Mouse (Mus musculus) olfactory bulb, adult 2 months (tissue): ENCODE measurements at regions not wholly inside any gene's neighbourhood (a gene's known extent, or its start where the extent isn't known, plus 50 kb on each side); places are given as distances from the start of the nearest gene placed in this dataset.
A peak's percentile ranks its signal among the peaks of the same experiment; 100 is the strongest.

Experiments
- H3K27ac ChIP-seq: fragments of 200-500 bp; 2 replicates; pipeline ENCODE4 v1.5.1; 2012; ENCODE audit warnings: low read depth, low read length; ENCODE audit not compliant: insufficient read depth
- H3K4me1 ChIP-seq: fragments of 200-500 bp; 2 replicates; pipeline ENCODE4 v1.6.1; 2012; ENCODE audit warnings: low read length; ENCODE audit not compliant: control insufficient read depth, insufficient read depth
- H3K4me3 ChIP-seq: fragments of 200-500 bp; 2 replicates; pipeline ENCODE4 v1.5.1; 2012; ENCODE audit warnings: mild to moderate bottlenecking, low read depth, low read length, moderate library complexity; ENCODE audit not compliant: insufficient read depth
- CTCF ChIP-seq: fragments of 200-500 bp; IDR thresholded peaks from 2 replicates; pipeline ENCODE4 v1.5.1; 2012; ENCODE audit warnings: low read depth, mild to moderate bottlenecking, low read length, moderate library complexity; ENCODE audit not compliant: insufficient read depth
- POLR2A ChIP-seq: fragments of 200-500 bp; IDR thresholded peaks from 2 replicates; pipeline ENCODE4 v1.6.1; 2012; ENCODE audit warnings: mild to moderate bottlenecking, low read depth, low read length, moderate library complexity; ENCODE audit not compliant: insufficient read depth
- WGBS: fragments of 180-500 bp; shearing (Covaris S2); methylation state at CpG from one replicate; pipeline ENCODE4 v1.1.7; 2018; 5-methylcytosine and 5-hydroxymethylcytosine counted together

DNA sequence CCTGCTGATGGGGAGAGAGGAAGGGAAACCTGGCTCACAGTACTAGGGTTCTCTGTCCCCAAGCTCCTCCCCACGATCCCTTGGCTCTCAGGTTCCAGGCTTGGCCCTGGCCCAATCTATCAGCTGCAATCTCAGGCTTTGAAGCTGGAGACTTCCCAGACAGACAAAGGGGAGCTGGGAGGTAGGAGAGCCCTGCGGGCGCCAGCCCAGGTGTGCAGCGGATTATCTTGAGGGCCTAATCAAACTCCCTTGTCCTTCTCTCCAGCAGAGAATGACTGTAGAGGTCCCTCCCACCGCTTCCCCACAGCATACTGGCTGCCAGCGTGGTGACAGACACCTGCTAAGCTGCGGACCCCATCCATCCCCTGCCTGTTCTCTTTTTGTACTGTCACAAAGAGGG, 121.1 kb upstream of the Unc5b start:
- Histone ChIP-seq H3K4me3 (no peak overlapping the region), H3K4me1 (peaks cover under 1% of the 10 kb centered on the region; the same call in 1 of the 2 replicates), H3K27ac (no peak overlapping the region)
- WGBS = 32% methylated on average over 7 of the region's 7 CpGs
- TF ChIP-seq POLR2A (no peak), CTCF (no peak)

DNA sequence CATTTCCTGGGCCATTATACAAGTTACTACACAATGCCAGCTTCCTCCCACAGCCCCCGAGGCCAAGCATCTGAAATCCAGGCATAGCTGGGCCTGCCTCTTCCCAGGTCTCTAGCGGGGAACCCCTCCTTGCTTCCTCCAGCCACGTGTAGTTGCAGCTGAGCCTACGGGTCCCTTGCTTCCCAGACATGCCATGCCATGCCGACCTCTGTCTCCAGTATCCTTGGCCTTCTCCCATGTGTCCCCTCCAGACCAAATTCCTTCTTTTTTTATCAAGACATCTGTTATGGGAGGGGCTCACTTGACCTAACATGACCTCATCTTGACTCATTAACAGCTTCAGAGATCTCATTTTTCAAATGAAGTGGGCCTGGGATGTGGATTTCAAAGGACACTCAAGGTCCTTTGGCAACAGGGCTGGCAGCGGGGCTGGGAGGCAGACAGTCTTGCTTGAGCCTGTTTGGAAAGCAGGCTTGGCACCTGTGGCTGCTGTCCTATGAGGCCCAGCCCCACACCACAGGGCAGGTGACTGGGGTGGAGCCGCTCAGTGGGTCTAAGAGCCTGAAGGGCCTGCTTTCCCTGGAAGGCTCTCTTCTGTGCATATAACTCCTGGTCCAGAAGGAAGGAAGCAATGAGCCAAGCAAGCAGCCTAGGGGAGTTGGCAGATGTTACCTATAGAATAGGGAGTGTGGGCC, 117.7 kb upstream of the Unc5b start:
- TF ChIP-seq POLR2A (no peak), CTCF (no peak)

DNA sequence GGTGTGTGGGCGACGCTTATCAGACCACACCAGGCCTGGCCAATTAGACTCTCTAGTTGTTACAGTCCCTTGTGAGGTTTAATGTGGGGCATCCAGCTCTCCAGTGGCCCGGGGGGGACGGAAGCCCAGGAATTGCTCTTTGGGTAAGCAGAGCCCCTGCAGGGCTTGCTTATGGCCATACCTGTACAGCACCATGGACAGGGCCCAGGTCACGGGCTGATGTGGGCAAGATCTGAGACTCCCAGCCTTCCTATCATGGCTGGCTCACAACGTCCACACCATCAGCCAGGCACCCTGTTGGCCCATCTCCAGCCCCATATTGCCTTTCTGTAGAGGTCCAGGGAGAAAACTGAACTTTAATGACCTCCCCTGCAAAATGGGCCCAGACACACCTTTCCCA, 111.7 kb upstream of the Unc5b start:
- WGBS = 95% methylated on average over 6 of the region's 6 CpGs
- TF ChIP-seq POLR2A (no peak), CTCF (no peak)

More for the DNA sequence above, 117.7 kb upstream of the Unc5b start:
- Histone ChIP-seq H3K4me3 (no peak overlapping the region), H3K4me1 (no peaks in the 10 kb centered on the region; the same call in 1 of the 2 replicates), H3K27ac (no peak overlapping the region)
- 73% methylated on average over 7 of the region's 7 CpGs for WGBS

DNA sequence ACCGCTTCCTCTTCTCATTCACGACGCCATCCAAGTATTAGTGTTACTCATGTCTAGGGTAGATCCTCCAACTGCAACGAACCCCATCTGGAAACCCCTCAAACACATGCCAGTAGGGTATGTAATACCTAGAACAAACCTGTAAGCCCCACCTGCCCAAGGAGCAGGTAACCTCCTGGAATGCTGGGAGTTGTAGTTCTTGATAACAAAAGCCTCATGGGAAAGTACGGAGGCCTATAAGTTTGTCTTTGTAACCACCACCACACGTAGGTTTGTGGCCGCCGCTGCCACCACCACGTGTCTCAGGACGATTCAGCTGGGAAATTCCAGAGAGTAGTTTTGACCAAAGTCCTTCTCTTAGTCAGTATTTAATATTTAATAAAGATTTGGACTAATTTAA, 107.4 kb upstream of the Unc5b start:
- Histone ChIP-seq H3K4me1 (peaks cover 31% of the 10 kb centered on the region), H3K27ac (no peak overlapping the region), H3K4me3 (no peak overlapping the region)
- TF ChIP-seq CTCF (no peak), POLR2A (no peak)
- 93% methylated on average over 10 of the region's 10 CpGs for WGBS

More for the DNA sequence above, 111.7 kb upstream of the Unc5b start:
- Histone ChIP-seq H3K4me1 (no peaks in the 10 kb centered on the region), H3K4me3 (no peak overlapping the region), H3K27ac (no peak overlapping the region)

DNA sequence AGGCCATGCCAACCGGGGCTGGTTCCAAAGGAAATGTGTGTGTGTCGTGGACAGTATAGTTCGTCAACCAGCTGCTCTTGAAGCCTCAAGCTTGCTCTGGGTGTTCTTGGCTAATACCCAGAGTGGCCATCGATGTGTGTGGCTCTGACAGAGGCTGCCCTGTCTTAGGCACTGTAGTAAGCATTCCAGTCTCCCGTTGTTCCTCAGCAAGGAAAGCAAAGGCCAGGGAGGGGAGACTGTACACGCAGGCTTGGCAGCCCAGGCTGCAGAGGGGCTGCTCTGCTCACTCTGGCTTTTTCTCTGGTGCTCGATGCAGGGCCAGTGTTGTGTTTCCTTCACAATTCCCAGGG, 106.1 kb upstream of the Unc5b start:
- TF ChIP-seq CTCF = no peak
- H3K27ac ChIP-seq = no peak overlapping the region
- WGBS = 66% methylated on average over 7 of the region's 7 CpGs

DNA sequence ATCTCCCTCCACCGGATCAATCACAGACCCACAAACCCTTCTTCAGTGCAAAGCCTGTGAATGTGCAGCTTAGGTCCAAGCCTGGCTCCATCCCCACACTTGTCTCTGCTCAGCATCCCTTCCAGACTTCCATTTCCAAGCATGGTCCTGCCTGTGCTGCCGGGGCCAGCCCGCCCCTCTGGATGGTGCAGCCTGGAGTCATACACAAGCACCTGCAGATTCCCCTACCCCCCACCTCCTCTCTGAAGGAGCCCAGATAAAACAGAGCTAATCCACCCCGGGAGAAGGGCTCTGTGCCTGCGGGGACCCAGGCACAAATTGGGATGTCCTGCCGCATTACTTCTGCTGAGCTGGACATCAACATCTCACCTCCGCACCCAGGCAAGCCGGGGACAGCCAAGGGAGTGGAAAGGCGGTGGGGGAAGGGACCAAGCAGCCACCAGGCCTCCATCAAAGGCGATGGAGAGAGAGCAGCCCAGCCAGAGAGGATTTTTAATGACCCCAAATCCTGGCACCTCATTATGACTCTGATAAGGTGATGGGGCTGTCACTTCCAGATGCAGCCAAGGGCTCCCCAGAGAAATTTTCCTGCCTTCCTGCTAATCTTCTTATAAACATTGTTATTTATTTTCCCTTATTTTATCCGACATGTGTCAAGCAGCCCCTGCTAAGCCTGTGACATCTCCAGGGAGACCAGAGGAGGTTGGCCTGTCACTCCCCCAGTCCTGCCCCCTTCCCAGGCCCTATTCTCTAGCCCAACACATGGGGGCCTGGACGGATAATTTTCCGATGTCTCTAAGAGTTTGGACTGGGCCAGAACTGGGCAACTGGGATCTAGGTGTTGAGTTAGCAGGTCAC, 105.5 kb upstream of the Unc5b start:
- H3K4me1 ChIP-seq = peaks cover 39% of the 10 kb centered on the region
- H3K27ac ChIP-seq = no peak overlapping the region
- WGBS = 56% methylated on average over 13 of the region's 13 CpGs
- H3K4me3 ChIP-seq = no peak overlapping the region
- TF ChIP-seq CTCF (no peak), POLR2A (no peak)

More for the DNA sequence above, 106.1 kb upstream of the Unc5b start:
- peaks cover 36% of the 10 kb centered on the region for H3K4me1 ChIP-seq
- no peak overlapping the region for H3K4me3 ChIP-seq

DNA sequence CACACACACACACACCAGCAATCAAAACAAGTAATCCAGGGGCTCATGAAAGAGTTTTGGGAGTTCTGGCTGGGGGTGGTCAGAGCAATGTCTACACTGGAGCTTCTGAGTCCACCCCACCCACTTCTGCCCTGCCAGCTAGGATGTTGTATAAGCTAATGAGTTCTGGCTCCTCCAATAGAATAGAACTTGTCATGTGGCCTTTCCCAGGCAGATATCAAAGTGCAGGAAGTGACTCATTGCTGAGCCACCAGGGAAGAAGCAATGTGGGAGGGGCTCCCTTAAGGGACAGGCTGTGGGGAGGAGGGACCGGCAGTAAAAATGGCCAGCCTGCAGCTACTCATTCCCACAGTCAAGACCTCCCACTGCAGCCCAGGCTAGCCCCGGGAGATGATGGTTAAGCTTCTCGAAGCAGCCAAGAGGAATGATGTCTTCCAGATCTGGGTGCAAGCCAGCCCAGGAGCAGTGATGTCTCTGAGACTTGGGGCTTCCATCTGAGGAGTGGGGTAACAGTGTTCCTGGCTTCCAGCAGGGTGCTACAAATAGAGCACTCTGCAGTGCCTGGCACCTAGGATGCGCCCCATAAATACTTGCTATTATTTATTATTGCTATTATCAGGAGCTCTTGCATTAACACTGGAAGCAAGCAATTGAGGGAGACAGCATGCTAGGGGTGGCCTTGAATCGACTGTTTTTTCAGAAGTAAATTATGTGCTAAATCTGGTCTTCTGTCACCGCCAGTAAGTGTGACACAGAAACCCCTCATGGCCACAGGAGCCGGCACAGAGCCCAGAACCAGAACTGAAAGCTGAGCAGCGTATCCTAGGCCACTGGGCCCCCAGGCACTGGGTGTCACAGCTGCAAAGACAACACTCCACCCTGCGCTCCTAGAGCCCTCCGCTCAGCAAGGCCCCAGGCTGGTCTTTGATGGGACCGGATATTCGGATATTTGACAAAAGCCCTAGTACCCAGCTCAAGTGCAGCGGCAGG, 103.2 kb upstream of the Unc5b start:
- 53% methylated on average over 13 of the region's 13 CpGs for WGBS
- Histone ChIP-seq H3K4me3 (no peak overlapping the region), H3K4me1 (peaks cover 46% of the 10 kb centered on the region), H3K27ac (peak overlapping the region; percentile 76; the same call in 1 of the 2 replicates)
- TF ChIP-seq POLR2A (no peak), CTCF (no peak)

DNA sequence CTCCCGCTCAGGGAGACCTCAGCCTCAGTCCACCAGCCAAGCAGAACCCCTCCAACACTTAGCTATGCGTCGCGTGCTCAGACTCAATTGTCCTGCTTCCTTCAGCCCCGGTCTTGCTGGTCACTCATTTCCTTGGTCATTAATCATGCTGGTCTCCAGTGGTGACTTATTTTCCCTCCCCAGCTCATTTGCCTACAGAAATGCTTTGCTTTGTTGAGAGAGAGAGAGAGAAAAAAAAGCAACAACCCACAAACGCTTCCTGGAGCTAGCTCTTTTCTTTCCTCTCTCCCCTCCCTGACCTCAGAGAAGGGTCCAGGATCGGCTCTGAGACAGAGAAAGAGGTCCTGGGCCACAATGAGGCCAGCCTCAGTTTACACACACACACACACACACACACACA, 102.5 kb upstream of the Unc5b start:
- H3K4me3 ChIP-seq = no peak overlapping the region
- no peak for TF ChIP-seq POLR2A
- no peak for TF ChIP-seq CTCF
- peaks cover 46% of the 10 kb centered on the region for H3K4me1 ChIP-seq
- peak overlapping the region; percentile 53; the same call in 1 of the 2 replicates for H3K27ac ChIP-seq
- WGBS = 47% methylated on average over 7 of the region's 7 CpGs

DNA sequence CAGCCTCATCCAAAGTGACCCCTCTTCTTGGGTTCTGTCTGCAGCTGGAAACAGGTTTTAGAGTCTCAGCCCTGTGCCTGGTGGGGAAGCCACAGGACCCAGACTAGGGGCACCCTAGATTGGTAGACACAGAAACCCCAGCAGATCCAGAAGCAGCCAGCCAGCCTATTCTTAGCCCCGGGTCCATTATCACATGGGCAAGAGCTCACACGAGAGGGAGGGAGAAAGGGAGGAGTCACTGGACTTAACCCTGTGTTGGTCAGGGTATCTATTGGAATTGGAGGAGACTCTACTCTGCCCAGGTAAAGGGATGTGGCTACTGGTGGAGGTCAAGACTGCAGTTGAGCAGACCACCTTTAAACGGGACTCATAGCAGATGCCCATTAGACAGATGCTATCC, 101.5 kb upstream of the Unc5b start:
- peaks cover 51% of the 10 kb centered on the region for H3K4me1 ChIP-seq
- WGBS = 36% methylated on average over 3 of the region's 3 CpGs
- no peak for TF ChIP-seq CTCF
- TF ChIP-seq POLR2A = no peak
- H3K4me3 ChIP-seq = no peak overlapping the region
- H3K27ac ChIP-seq = no peak overlapping the region
